Mouse (Mus musculus) cerebellum, adult 11 months (tissue): ENCODE data around the gene Psmd14.

Source experiments
- DNase-seq: peaks from one replicate; pipeline ENCODE4 v3.0.0; 2022

Gene Psmd14

DNA sequence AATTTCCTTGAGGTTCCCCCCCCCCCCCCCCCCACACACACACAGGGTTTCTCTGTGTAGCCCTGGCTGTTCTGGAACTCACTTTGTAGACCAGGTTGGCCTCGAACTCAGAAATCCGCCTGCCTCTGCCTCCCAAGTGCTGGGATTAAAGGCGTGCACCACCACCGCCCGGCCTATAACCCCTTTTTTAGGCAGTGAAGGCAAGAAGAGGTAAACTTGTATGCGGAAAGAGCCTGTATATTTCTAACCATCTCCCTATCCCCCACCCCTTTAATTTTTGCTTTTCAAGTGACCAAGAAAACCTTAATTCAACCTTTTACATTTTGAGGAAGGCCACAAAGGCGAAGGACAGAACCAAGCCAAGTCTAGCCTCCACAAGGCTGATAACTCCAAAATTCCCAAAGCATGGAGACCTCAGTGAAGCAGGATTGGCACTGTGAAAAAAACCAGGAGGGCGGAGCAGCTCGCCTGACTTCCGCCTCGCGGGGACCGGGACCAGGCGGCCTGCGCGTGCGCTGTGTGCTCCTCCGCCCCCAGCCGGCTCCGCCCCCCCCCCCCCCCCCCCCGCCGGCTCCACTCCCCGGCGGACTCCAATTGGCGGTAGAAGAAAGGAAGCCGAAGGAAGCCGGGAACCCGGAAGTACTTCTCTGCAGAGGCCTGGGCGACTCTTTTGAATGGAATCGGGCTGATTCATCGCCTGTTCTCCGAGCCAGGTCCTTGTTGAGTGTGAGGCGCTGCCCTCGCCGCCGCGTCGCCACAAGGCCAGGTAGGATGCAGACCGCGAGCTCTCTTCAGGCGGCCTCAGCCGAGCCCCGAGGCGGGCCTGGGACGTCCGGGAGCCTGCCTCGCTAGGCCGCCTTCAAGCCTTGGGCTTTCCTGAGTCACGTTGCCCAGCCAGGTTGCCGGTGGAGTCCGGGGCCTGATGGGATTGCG lies at the start of gene Psmd14:
Psmd14 (plus strand) TSS at position 587 of the 933 bp plus-strand sequence.
- peak; percentile 81 for DNase-seq

- no peak for DNase-seq
Observed at GRCm38 (mm10) chr2:61662833-61663232, 48.7 kb upstream of the Psmd14 start.

DNA sequence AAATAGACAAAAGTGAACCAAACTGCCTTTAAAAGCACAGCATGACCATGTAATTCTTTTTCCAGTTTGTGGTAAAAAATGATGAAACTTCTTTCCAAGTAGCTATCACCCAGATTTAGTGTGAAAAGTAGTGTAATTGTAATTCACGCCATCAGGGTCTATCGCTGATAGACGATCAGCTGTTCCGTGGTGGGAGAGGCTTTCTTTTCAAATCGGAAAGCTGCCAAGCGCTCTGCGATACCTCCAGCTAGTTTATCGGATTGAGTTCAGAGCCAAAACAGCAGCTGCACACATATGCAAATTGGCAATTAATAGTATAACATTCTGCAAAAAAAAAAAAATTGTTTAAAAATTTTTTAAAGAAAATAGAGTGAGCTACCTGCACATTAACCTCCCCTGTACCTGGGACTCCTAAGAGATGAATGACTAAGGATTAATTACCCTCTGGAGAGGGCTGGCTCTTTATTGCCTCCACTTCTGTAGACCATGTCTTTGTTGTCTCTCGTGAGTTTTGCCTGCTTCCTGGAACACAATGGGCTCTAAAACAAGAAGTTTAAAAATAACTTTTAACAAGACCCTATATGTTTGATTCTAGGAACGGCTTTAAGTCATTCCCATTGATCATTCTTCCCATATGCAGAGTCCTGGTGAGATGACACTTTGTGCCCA lies 47.8 kb upstream of the Psmd14 start:
- no peak for DNase-seq

DNA sequence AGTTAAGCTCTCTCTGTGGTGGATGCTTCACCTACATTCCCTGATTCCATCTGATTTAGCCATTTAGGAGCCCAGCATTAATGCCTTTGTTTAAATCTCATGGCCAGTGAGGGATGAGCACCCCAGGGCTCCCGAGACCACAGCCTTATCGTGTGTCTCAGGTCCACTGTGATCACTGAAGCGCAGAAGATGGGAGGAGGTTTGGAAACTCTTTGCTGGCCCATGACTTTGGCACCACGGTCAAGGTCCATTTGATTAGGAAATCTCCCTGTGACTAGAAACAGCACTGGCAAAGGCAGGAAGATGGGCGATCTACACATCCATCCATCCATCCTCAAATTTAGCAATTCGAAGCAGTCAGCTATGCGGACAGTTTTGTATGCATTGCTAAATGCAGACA lies 44.1 kb upstream of the Psmd14 start:
- no peak for DNase-seq

GRCm38 (mm10) chr2:61668260-61668659 lies 43.2 kb upstream of the Psmd14 start:
- DNase-seq, result peak; percentile 48

- DNase-seq, result no peak
Observed at GRCm38 (mm10) chr2:61674555-61674954, 36.9 kb upstream of the Psmd14 start.

DNA sequence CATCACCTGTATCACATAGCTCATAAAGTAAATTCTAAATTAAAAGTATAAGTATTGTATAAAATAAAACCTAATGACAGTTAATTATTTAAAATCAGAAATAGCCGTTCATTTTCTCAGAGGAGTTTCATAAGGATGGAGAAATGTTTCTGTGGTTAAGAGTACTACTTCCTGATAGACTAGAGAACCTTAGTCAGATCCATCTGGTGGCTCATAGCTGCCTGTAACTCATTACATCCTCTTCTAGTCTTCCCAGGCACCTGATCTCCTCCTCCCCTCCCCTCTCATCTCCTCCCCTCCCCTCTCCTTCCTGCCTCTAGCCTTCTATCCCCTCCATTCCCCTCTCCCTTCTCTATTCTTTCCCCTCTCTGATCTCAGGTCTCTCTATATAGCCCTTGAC lies 29.9 kb upstream of the Psmd14 start:
- DNase-seq, result no peak

DNA sequence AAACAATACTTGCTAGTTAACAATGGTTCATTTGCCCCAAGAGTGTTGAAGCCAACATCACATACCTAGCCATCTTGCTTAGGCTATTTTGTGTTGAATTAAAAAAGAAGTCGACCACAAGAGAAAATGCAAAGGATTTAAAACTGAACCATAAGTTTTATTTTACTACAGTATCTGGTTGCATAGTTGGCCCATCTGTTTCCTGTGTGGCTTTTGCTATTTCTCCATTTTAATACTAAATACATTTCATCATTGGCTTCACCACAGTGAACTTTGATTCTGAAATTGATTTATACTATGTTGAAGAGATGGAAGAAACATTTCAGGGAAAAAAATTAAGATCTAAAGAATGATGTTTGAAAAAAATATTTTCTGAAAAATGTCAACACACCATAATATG lies 25.0 kb upstream of the Psmd14 start:
- no peak for DNase-seq

DNA sequence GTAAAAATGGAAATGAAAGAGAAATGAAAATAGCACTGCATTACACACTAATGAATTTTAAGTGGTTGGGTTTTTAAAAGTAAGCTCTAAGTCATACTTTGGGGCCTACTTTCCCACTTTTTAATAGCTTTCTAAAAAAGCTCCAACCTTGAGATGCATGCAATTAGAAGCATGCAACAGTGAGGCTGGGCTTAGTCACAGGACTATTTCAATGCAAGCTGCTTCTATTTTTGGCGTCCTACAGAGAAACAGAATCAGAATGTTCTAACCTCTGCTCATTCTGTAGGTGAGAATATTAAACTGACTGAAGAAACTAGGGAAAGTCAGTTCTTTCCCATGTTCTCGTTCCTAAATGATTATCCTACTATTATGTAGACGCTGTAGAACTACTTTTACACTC lies 22.4 kb upstream of the Psmd14 start:
- DNase-seq, result no peak

DNA sequence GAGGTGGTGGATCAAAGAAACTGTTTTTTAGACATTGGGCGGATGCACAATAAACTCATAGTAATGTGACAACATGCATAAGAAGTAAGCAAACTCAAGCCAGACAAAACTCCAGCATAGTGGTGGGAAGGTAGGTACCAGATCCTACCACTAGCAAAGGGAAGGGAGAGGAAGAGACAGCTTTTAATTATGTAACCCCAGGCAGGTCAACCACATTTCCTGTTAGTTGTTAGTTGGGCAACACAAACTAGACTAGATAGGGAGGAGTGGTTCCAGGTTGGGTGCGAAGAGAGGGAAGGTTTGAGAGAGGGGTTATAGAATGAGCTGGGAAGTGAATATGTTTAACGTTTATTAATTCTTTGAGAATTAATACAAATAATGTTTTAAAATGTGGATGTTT lies 1.9 kb upstream of the Psmd14 start:
- no peak for DNase-seq

DNA sequence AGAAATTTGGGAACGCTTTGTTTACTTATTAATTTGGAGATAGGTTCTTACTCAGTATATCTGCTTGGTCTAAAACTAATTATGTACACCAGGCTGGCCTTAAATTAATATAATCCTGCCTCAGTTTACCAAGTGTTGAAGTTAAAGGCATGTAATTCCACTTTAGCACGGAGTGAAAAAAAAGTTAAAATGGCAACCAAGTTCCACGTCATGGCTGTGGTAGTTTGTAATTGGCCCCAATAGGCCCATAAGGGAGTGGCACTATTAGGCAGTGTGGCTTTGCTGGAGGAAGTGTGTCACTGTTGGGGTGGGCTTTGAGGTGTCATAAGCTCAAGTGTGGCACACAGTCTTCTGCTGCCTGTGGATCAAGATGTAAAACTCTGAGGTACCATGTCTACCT lies 1.0 kb downstream of the Psmd14 start:
- DNase-seq, result no peak

- no peak for DNase-seq
Observed at GRCm38 (mm10) chr2:61722401-61722982, 11.0 kb downstream of the Psmd14 start.

DNA sequence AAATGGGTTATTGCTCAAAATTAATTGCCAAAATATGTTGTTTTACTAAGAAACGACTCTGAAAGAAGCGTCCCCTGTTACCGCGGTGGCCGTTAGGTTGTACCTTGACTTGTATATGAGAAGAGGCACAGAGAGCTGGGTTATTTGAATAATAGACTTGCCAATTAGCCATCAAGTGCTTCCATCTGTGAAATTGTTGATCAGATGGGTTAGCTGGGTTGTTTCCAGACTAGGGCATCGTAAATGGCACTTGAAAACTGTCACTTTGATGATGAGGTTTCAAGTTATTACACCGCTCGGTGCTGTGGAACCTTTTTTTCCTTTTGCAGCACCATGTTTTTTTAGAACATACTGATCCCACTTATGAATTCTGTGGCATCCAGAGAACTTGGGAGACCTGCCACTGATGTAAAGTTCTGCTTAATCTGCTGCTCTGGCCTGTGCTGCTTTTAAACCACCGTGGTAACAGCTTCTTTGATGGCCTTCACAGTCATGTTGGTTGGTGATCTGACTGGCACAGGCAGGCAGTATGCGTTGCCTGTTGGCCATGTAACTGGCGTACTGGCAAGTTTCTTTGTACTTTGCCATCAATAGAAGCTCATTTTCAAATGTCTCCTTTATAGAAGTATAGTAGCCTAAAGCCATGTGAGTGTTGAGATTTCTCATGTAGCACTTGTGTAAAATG lies 21.4 kb downstream of the Psmd14 start:
- DNase-seq, result no peak

DNA sequence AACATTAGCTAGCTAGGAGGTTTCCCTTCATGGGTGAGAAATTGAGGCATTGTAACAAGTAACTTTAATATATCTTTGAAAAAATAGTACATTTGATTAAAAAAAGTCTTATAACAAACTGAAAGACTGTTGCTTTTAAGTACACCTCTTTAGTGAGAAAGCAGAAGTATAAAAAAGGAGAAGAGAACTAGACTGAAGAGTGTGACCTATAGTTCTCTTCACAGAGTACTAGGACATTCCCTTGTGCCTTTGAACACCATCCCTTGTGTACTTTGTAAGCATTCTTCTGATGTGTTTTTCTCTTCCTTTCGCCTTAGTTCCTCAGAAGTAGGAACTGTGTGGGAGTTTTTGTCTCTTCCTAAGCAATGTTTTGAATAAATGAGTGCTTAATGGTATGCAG lies 22.7 kb downstream of the Psmd14 start:
- DNase-seq, result no peak

GRCm38 (mm10) chr2:61746051-61746450 lies 34.6 kb downstream of the Psmd14 start:
- no peak for DNase-seq

DNA sequence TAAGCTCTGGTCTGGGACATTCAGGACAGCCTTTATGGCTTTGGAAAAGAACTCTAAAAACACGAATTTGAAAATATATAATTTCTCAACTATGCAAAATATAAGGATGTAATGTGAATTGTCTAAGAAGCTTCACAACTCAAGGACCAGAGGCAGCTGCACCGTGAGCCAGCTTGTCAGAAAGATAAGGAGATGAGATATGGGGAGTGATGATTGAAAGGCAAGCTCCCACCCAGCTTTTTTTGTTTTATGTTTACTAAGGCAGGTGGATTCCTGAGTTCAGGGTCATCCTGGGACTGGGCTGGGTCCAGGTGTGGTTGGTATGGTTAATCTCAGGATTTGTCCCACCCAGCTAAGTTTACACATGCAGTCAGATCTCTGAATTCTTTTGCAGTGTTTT lies 35.1 kb downstream of the Psmd14 start:
- DNase-seq, result no peak

DNA sequence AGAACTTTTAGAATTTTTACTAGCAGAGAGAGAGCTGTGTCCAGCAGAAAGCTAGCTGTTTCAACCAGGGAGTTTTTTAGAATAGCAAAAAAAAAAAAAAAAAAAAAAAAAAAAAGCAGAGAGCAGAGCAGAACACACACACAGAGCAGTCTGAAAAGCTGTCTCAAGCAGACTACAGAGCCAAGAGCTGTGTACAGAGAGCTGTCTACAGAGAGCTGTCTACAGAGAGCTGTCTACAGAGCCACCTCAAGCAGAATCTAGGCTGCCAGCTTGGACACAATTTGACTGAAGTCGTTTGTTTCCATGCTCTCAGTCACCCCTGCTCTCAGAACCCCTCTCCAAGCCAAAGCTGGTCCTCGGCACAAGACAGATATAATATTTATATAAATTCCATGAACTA lies 35.9 kb downstream of the Psmd14 start:
- DNase-seq, result no peak

- DNase-seq, result no peak
Observed at GRCm38 (mm10) chr2:61750702-61751101, 39.2 kb downstream of the Psmd14 start.

DNA sequence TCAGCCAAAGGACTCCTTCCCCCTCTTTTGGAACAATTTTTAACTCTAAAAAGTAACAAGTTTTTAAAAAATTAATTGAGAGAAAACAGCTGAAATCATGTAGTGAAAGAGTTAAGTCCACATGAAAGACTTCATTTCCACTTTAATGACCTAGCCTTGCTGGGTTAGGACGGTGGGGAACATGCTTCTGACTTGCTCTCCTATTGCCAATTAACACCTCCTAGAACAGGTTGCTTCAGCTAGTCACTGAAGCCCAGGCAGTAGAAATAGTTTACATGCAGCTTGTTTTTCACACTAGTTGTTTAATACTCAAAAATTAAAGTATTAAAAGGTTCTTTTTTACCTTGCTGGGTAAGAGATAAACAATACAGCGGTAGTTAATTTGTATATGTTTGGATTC lies 39.8 kb downstream of the Psmd14 start:
- DNase-seq, result no peak

- DNase-seq, result no peak
Observed at GRCm38 (mm10) chr2:61752362-61752761, 40.9 kb downstream of the Psmd14 start.

DNA sequence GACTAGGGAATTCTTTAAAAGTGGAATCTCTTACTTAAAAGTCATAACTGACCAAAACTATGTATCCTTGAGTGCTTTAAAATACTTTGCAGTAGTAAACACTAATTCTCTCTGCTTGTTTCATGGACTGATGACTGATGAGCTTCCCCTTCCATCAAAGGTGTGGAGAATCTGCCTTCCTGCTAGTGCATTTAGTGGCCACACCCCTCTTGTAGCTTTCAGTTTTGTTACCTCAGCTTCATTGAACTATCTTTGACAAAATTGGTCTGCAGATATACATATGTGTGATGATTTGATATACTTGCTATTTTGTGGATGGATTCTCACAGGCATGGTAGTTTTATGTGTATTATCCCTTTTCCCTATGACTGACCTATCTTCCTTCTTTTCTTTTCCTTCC lies 43.5 kb downstream of the Psmd14 start:
- DNase-seq, result no peak

- DNase-seq, result no peak
Observed at GRCm38 (mm10) chr2:61759234-61759855, 47.9 kb downstream of the Psmd14 start.

DNA sequence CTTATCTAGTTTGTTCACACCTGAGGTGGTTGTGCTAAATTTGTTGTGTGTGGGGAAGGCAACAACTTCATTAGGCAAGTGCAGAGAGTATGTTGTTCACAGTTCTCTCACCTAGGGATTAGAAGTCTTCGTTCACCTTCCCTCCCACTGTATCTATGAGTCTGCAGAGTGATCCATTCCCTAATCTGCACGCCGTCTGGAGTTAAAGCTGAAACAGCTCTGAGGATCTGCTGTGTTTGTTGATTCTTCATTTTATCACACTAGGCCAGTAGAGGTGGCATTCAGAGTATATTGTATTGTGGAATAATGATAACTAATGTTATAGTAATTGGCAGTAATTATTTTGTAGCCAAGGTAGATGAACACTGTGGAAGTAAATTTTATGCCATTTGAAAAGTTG lies 48.5 kb downstream of the Psmd14 start:
- DNase-seq, result no peak
